In the genomic region with DNA sequence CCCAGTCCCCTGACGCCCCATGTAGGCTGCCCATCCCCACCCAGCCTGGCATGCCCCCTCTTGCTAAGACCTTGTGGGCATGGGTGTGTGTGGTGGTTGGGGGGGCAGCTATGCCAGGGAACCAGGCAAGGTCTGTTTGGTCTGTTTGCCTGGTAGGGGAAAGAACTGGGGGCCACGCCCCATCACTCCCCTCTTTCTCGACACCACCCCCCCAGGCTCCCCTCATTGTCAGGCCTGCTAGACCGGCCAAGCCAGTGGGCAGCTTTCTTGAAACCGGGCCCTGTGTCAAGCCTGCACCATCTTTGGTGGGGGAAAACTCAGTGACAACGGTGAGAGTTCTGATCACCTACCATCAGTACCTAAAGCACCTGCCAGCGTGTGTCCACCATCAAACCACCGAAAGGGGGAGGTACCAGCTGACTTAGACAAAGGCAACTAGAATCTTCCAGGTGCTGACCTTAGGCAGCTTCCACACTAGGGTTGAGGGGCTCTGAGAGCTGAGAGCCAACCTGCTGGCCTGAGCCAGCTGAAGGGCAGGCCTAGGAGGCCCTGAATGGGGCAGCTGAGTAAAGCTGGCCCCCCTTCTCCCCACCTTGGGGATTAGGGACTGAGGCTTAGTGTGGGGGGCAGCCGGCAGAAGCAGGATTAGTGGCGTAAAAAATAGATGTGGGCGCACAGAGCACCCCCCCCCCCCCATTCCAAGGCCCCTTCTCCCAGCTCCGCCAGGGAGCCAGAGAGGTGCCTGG, we compare ENCODE assay signal across 13 mouse cellular contexts. TPM values are rescaled to one million over a fixed set of nuclear protein-coding genes. Genes with fewer than 3 reads are reported as not detected.
DNase-seq lines count a peak whose midpoint lies in the region; ATAC-seq and TF ChIP-seq lines count a peak whose summit lies in the region.
"Had no signal": no experiment of that assay in that cellular context is flagged by ENCODE, and none has a peak within 500 bp of the region (broad histone marks: within the 10 kb centered on the region; RNA-seq: fewer than 3 reads in every experiment).

No protein-coding gene starts in this region.

- H3K9me3 ChIP-seq in liver, embryonic 16.5 days (replicated peaks; ENCODE audit: control insufficient read depth, low read length), result no peaks in the 10 kb centered on the region
- H3K9me3 ChIP-seq in liver, embryonic 11.5 days (ENCODE audit: control insufficient read depth, low read length), result no peaks in the 10 kb centered on the region
- no peaks in the 10 kb centered on the region for H3K9me3 ChIP-seq in E14TG2a.4 (ENCODE audit: low read length)
- H3K9me3 ChIP-seq: hindbrain, embryonic 15.5 days had no signal

- no peak for ATAC-seq in liver, embryonic 16.5 days (ENCODE audit: low read depth)
- no peak for ATAC-seq in liver, embryonic 11.5 days (replicated peaks; ENCODE audit: low FRiP score)
- ATAC-seq: Patski had no signal

- intact Hi-C loops in heart, postnatal 36 days (cut with DNase I), result no loop called here

- H3K9ac ChIP-seq in liver, embryonic 16.5 days (ENCODE audit: low read depth, low read length), result no peak overlapping the region
- H3K9ac ChIP-seq in liver, embryonic 11.5 days (ENCODE audit: low read depth, low read length), result no peak overlapping the region
- H3K9ac ChIP-seq: hindbrain, embryonic 15.5 days had no signal

- H3K27ac ChIP-seq in liver, embryonic 16.5 days (ENCODE audit: low read length), result no peak overlapping the region
- H3K27ac ChIP-seq in liver, embryonic 11.5 days (ENCODE audit: low read depth, low read length), result no peak overlapping the region
- H3K27ac ChIP-seq in bone marrow, adult 2 months (ENCODE audit: control insufficient read depth, insufficient read depth, low read depth, low read length, poor library complexity), result peak overlapping the region; percentile 75
- H3K27ac ChIP-seq in macrophage, result peak overlapping the region; percentile 39; the same call in 1 of the 2 replicates
- H3K27ac ChIP-seq: hindbrain, embryonic 15.5 days had no signal

- no peak for DNase-seq in liver, embryonic 11.5 days (ENCODE audit: low spot score)
- no peak for DNase-seq in c-Kit-positive CD71-positive TER-119-positive erythroid progenitor cells, embryonic 14.5 days (ENCODE audit: low spot score)
- DNase-seq in heart, postnatal 36 days, result no peak
- DNase-seq: layer of hippocampus, adult 9-11 months had no signal

- peaks cover 18% of the 10 kb centered on the region for H3K4me1 ChIP-seq in liver, embryonic 16.5 days (ENCODE audit: control insufficient read depth, low read depth, low read length)
- peaks cover 29% of the 10 kb centered on the region for H3K4me1 ChIP-seq in liver, embryonic 11.5 days (replicated peaks; ENCODE audit: control insufficient read depth, insufficient read depth, low read length)
- peaks cover 99% of the 10 kb centered on the region for H3K4me1 ChIP-seq in E14TG2a.4 (replicated peaks; ENCODE audit: low read depth, low read length)
- H3K4me1 ChIP-seq in bone marrow, adult 2 months (ENCODE audit: control insufficient read depth, insufficient read depth, low read length), result peaks cover 6% of the 10 kb centered on the region

- H3K4me2 ChIP-seq in liver, embryonic 16.5 days (ENCODE audit: low read depth, low read length), result peak overlapping the region; percentile 26; the same call in 1 of the 2 replicates
- no peak overlapping the region for H3K4me2 ChIP-seq in liver, embryonic 11.5 days
- H3K4me2 ChIP-seq: hindbrain, embryonic 15.5 days had no signal

- 69% methylated on average over 12 of the region's 12 CpGs for WGBS in liver, embryonic 16.5 days (ENCODE audit: insufficient replicate concordance)
- 71% methylated on average over 12 of the region's 12 CpGs for WGBS in liver, embryonic 11.5 days
- 69% methylated on average over 12 of the region's 12 CpGs for WGBS in bone marrow, adult 2 months
- WGBS in macrophage (ENCODE audit: missing documents), result 85% methylated on average over 12 of the region's 12 CpGs

- peaks cover 91% of the 10 kb centered on the region for H3K79me2 ChIP-seq in macrophage (ENCODE audit: inconsistent target)

- H3K27me3 ChIP-seq in liver, embryonic 16.5 days (ENCODE audit: control insufficient read depth, insufficient read depth, low read depth, low read length), result no peaks in the 10 kb centered on the region
- H3K27me3 ChIP-seq in liver, embryonic 11.5 days (replicated peaks; ENCODE audit: control insufficient read depth, insufficient read depth, low read length), result no peaks in the 10 kb centered on the region
- peaks cover 33% of the 10 kb centered on the region for H3K27me3 ChIP-seq in E14TG2a.4 (ENCODE audit: insufficient read depth, low read length)
- H3K27me3 ChIP-seq: hindbrain, embryonic 15.5 days; Patski had no signal

- no peak for TF ChIP-seq CTCF in E14TG2a.4 (conservative IDR thresholded peaks at IDR 0.05; ENCODE audit: low read length)
- no peak for TF ChIP-seq CTCF in bone marrow, adult 2 months (IDR thresholded peaks at IDR 0.05; ENCODE audit: control insufficient read depth, insufficient read depth, low read length)

- 0 out of 2 replicates have a peak overlapping the region, but pooled peaks have one; percentile 43 for H3K4me3 ChIP-seq in liver, embryonic 16.5 days (ENCODE audit: low read depth, low read length)
- no peak overlapping the region for H3K4me3 ChIP-seq in liver, embryonic 11.5 days (ENCODE audit: low read depth, low read length)
- H3K4me3 ChIP-seq in E14TG2a.4 (replicated peaks; ENCODE audit: low read length), result peak overlapping the region; percentile 43
- peak overlapping the region; percentile 54 for H3K4me3 ChIP-seq in bone marrow, adult 2 months (replicated peaks; ENCODE audit: control insufficient read depth, low read depth, low read length)
- no peak overlapping the region for H3K4me3 ChIP-seq in macrophage (ENCODE audit: inconsistent target)
- H3K4me3 ChIP-seq: hindbrain, embryonic 15.5 days had no signal

- no peak for TF ChIP-seq POLR2A in bone marrow, adult 2 months (IDR thresholded peaks at IDR 0.05; ENCODE audit: borderline replicate concordance, control insufficient read depth, low read depth, low read length)

- H3K36me3 ChIP-seq in liver, embryonic 16.5 days (ENCODE audit: control insufficient read depth, insufficient read depth), result no peaks in the 10 kb centered on the region
- no peaks in the 10 kb centered on the region; the same call in 1 of the 2 replicates for H3K36me3 ChIP-seq in liver, embryonic 11.5 days (ENCODE audit: control insufficient read depth, insufficient read depth, low read length)
- peaks cover 10% of the 10 kb centered on the region for H3K36me3 ChIP-seq in E14TG2a.4 (ENCODE audit: insufficient read depth, low read length)
- H3K36me3 ChIP-seq in macrophage (ENCODE audit: inconsistent target), result peaks cover 22% of the 10 kb centered on the region
- H3K36me3 ChIP-seq: hindbrain, embryonic 15.5 days had no signal

RNA-seq across cellular contexts. Expression of a gene that starts 10.1 kb away (rescaled TPM):
- 2.4 and 2.7 TPM in 2 replicates for polyA plus RNA-seq in liver, embryonic 16.5 days (2015; fragmentation: Nextera tagmentation; extraction: Ambion mirVana)
- polyA plus RNA-seq in liver, embryonic 11.5 days (2014; fragmentation: Nextera tagmentation; extraction: Ambion mirVana), result 1.5 and 2.1 TPM in 2 replicates
- polyA plus RNA-seq in bone marrow, adult 2 months (2011; ENCODE audit: insufficient read depth, insufficient read length, low replicate concordance, missing spikeins), result 20.8 and 40.2 TPM in 2 replicates
- total RNA-seq in macrophage (2018; cell fraction: chromatin; rRNA removed), result 10 to 100 TPM in 20 of 26 experiments, 1 to 10 TPM in 6; 2.5 to 53.1 (median 18.1) TPM
- 10 to 100 TPM; 23.0 to 84.5 (median 54.9) TPM for total RNA-seq in macrophage (2018; cell fraction: cytosol; rRNA removed)
- total RNA-seq in macrophage (2018; cell fraction: nucleus; rRNA removed), result 10 to 100 TPM; 11.2 to 95.4 (median 44.7) TPM
- polyA plus RNA-seq in macrophage (2018), result 41.6 to 50.1 TPM (median 42.1 TPM) in 3 replicates
- total RNA-seq in heart, postnatal 36 days (2021), result 10 to 100 TPM; 20.8 to 23.5 TPM

RNA-seq across cellular contexts. Expression of a gene that starts 18.1 kb away (rescaled TPM):
- polyA plus RNA-seq in liver, embryonic 16.5 days (2015; fragmentation: Nextera tagmentation; extraction: Ambion mirVana), result not detected in 2 replicates
- not detected in 2 replicates for polyA plus RNA-seq in liver, embryonic 11.5 days (2014; fragmentation: Nextera tagmentation; extraction: Ambion mirVana)
- 0.92 TPM in 1 of 2 replicates, not detected in the other for polyA plus RNA-seq in bone marrow, adult 2 months (2011; ENCODE audit: insufficient read depth, insufficient read length, low replicate concordance, missing spikeins)
- total RNA-seq in macrophage (2018; cell fraction: chromatin; rRNA removed), result 1 to 10 TPM in 16 of 26 experiments, under 1 TPM in 1, not detected in 9; 0.53 to 6.3 (median 2.0) TPM
- under 1 TPM in 5 of 26 experiments, not detected in 21; 0.07 to 0.24 (median 0.11) TPM for total RNA-seq in macrophage (2018; cell fraction: cytosol; rRNA removed)
- total RNA-seq in macrophage (2018; cell fraction: nucleus; rRNA removed), result 1 to 10 TPM in 16 of 26 experiments, under 1 TPM in 6, not detected in 4; 0.39 to 8.9 (median 2.0) TPM
- polyA plus RNA-seq in macrophage (2018), result not detected in 3 replicates
- under 1 TPM; 0.24 to 0.72 TPM for total RNA-seq in heart, postnatal 36 days (2021)
- polyA plus RNA-seq: Patski; thymus, postnatal 0 days had no signal

RNA-seq across cellular contexts. Expression of a gene that starts 19.5 kb away (rescaled TPM):
- polyA plus RNA-seq in liver, embryonic 16.5 days (2015; fragmentation: Nextera tagmentation; extraction: Ambion mirVana), result 0.12 TPM in 1 of 2 replicates, not detected in the other
- polyA plus RNA-seq in liver, embryonic 11.5 days (2014; fragmentation: Nextera tagmentation; extraction: Ambion mirVana), result not detected in 2 replicates
- polyA plus RNA-seq in bone marrow, adult 2 months (2011; ENCODE audit: insufficient read depth, insufficient read length, low replicate concordance, missing spikeins), result 1.3 TPM in 1 of 2 replicates, not detected in the other
- total RNA-seq in macrophage (2018; cell fraction: chromatin; rRNA removed), result not detected
- not detected for total RNA-seq in macrophage (2018; cell fraction: cytosol; rRNA removed)
- not detected for total RNA-seq in macrophage (2018; cell fraction: nucleus; rRNA removed)
- not detected in 3 replicates for polyA plus RNA-seq in macrophage (2018)
- not detected for total RNA-seq in heart, postnatal 36 days (2021)
- total RNA-seq: gastrocnemius, adult 18-20 months; megakaryocyte progenitor cell, adult 5-6 weeks had no signal

RNA-seq across cellular contexts. Expression of a gene that starts 22.7 kb away (rescaled TPM):
- 0.05 TPM in 1 of 2 replicates, not detected in the other for polyA plus RNA-seq in liver, embryonic 16.5 days (2015; fragmentation: Nextera tagmentation; extraction: Ambion mirVana)
- 0.10 TPM in 1 of 2 replicates, not detected in the other for polyA plus RNA-seq in liver, embryonic 11.5 days (2014; fragmentation: Nextera tagmentation; extraction: Ambion mirVana)
- 0.56 TPM in 1 of 2 replicates, not detected in the other for polyA plus RNA-seq in bone marrow, adult 2 months (2011; ENCODE audit: insufficient read depth, insufficient read length, low replicate concordance, missing spikeins)
- total RNA-seq in macrophage (2018; cell fraction: chromatin; rRNA removed), result under 1 TPM in 2 of 26 experiments, not detected in 24; 0.31 to 0.42 TPM
- total RNA-seq in macrophage (2018; cell fraction: cytosol; rRNA removed), result under 1 TPM in 1 of 26 experiments, not detected in 25; 0.03 TPM
- total RNA-seq in macrophage (2018; cell fraction: nucleus; rRNA removed), result under 1 TPM in 1 of 26 experiments, not detected in 25; 0.22 TPM
- not detected in 3 replicates for polyA plus RNA-seq in macrophage (2018)
- not detected for total RNA-seq in heart, postnatal 36 days (2021)
- total RNA-seq: gastrocnemius, adult 18-20 months; megakaryocyte progenitor cell, adult 5-6 weeks had no signal
- polyA plus RNA-seq: thymus, postnatal 0 days had no signal

RNA-seq across cellular contexts. Expression of a gene that starts 27.2 kb away (rescaled TPM):
- polyA plus RNA-seq in liver, embryonic 16.5 days (2015; fragmentation: Nextera tagmentation; extraction: Ambion mirVana), result 14.9 and 15.1 TPM in 2 replicates
- polyA plus RNA-seq in liver, embryonic 11.5 days (2014; fragmentation: Nextera tagmentation; extraction: Ambion mirVana), result 34.3 and 37.8 TPM in 2 replicates
- polyA plus RNA-seq in bone marrow, adult 2 months (2011; ENCODE audit: insufficient read depth, insufficient read length, low replicate concordance, missing spikeins), result 9.7 and 17.6 TPM in 2 replicates
- 10 to 100 TPM; 14.7 to 55.7 (median 35.5) TPM for total RNA-seq in macrophage (2018; cell fraction: chromatin; rRNA removed)
- 10 to 100 TPM; 12.4 to 27.6 (median 19.2) TPM for total RNA-seq in macrophage (2018; cell fraction: cytosol; rRNA removed)
- total RNA-seq in macrophage (2018; cell fraction: nucleus; rRNA removed), result 10 to 100 TPM; 11.5 to 47.7 (median 28.4) TPM
- polyA plus RNA-seq in macrophage (2018), result 11.3 to 17.1 TPM (median 16.4 TPM) in 3 replicates
- total RNA-seq in heart, postnatal 36 days (2021), result 10 to 100 TPM; 44.0 to 55.1 TPM

Comparison
In these comparisons a context has a peak if more than half of its experiments do, and no peak if none do; other contexts are left out.
1. H3K4me3 ChIP-seq: peak in liver, embryonic 16.5 days (single experiment), E14TG2a.4 (single experiment) and bone marrow, adult 2 months (single experiment); none in liver, embryonic 11.5 days (single experiment) and macrophage (single experiment).
2. H3K27ac ChIP-seq: peak in bone marrow, adult 2 months (single experiment) and macrophage (single experiment); none in liver, embryonic 16.5 days (single experiment) and liver, embryonic 11.5 days (single experiment).